Mouse (Mus musculus): ENCODE results near the gene Hpgd.

The Hpgd gene

GRCm38 (mm10) chr8:56328130-56328542 lies 33.8 kb downstream of the Hpgd start:
- DNase-seq = no peak

- no peak for DNase-seq
These were observed 41.1 kb downstream of the Hpgd start for GRCm38 (mm10) chr8:56335390-56336000.

- DNase-seq = no peak
These were observed 42.4 kb downstream of the Hpgd start for GRCm38 (mm10) chr8:56336771-56337170.

- DNase-seq = no peak
These were observed 49.1 kb downstream of the Hpgd start for GRCm38 (mm10) chr8:56343505-56343904.

- DNase-seq = no peak
These were observed 49.6 kb downstream of the Hpgd start for GRCm38 (mm10) chr8:56343940-56344339.

- DNase-seq = no peak
These were observed 50.0 kb downstream of the Hpgd start for GRCm38 (mm10) chr8:56344359-56344758.

- DNase-seq = no peak
These were observed 51.4 kb downstream of the Hpgd start for GRCm38 (mm10) chr8:56345641-56346420.

- DNase-seq = no peak
These were observed 68.8 kb downstream of the Hpgd start for GRCm38 (mm10) chr8:56363180-56363579.
